Mouse (Mus musculus): ENCODE measurements around the gene Slc39a5. TPM values are rescaled to one million over a fixed set of nuclear protein-coding genes. Genes with fewer than 3 reads are reported as not detected.

The Slc39a5 gene
- total RNA-seq (2014; rRNA removed), result 0.58 and 2.3 TPM in 2 replicates
- 0.55 and 0.66 TPM in 2 replicates for polyA plus RNA-seq (2015; fragmentation: Nextera tagmentation; extraction: Ambion mirVana)

- H3K4me3 ChIP-seq (ENCODE audit: low read length), result no peak within 1 kb of the TSS
- H3K4me2 ChIP-seq (ENCODE audit: low read depth, low read length), result no peak within 1 kb of the TSS
- H3K9me3 ChIP-seq (ENCODE audit: low read length), result no peaks in the 10 kb centered on the region
- TF ChIP-seq CTCF (IDR thresholded peaks at IDR 0.05; ENCODE audit: low read depth), result no peak
- no peaks in the 10 kb centered on the region for H3K27me3 ChIP-seq (ENCODE audit: insufficient read depth, low read length)
- 17% methylated on average over 2 of the region's 2 CpGs for WGBS
- H3K27ac ChIP-seq, result no peak within 1 kb of the TSS
- H3K9ac ChIP-seq (replicated peaks; ENCODE audit: low read length), result no peak within 1 kb of the TSS
- no peaks in the 10 kb centered on the region for H3K4me1 ChIP-seq (ENCODE audit: insufficient read depth, low read length)
- H3K36me3 ChIP-seq (ENCODE audit: insufficient read depth, low read length), result peaks cover 3% of the 10 kb centered on the region; the same call in 1 of the 2 replicates
- ATAC-seq (no peak), DNase-seq (ENCODE audit: low spot score) (no peak)
Measured at GRCm38 (mm10) chr10:128401056-128401455, at the start of gene Slc39a5. Slc39a5 (minus strand) TSS chr10:128401229.

GRCm38 (mm10) chr10:128445407-128445806 is 44.4 kb upstream of the Slc39a5 start:
- 82% methylated on average over 4 of the region's 4 CpGs for WGBS
- TF ChIP-seq CTCF (IDR thresholded peaks at IDR 0.05; ENCODE audit: low read depth), result no peak
- no peaks in the 10 kb centered on the region for H3K4me1 ChIP-seq (ENCODE audit: insufficient read depth, low read length)
- no peak overlapping the region for H3K4me2 ChIP-seq (ENCODE audit: low read depth, low read length)
- no peak overlapping the region for H3K27ac ChIP-seq
- no peak for DNase-seq (ENCODE audit: low spot score)
- H3K27me3 ChIP-seq (ENCODE audit: insufficient read depth, low read length), result no peaks in the 10 kb centered on the region
- ATAC-seq, result no peak
- H3K36me3 ChIP-seq (ENCODE audit: insufficient read depth, low read length), result peaks cover 2% of the 10 kb centered on the region; the same call in 1 of the 2 replicates
- H3K9ac ChIP-seq (replicated peaks; ENCODE audit: low read length), result no peak overlapping the region
- H3K4me3 ChIP-seq (ENCODE audit: low read length), result no peak overlapping the region
- H3K9me3 ChIP-seq (ENCODE audit: low read length), result no peaks in the 10 kb centered on the region

- H3K4me3 ChIP-seq (ENCODE audit: low read length), result no peak overlapping the region
- no peak overlapping the region for H3K4me2 ChIP-seq (ENCODE audit: low read depth, low read length)
- no peak overlapping the region for H3K27ac ChIP-seq
- DNase-seq (ENCODE audit: low spot score), result no peak
- ATAC-seq, result no peak
- H3K4me1 ChIP-seq (ENCODE audit: insufficient read depth, low read length), result no peaks in the 10 kb centered on the region
- no peak for TF ChIP-seq CTCF (IDR thresholded peaks at IDR 0.05; ENCODE audit: low read depth)
- peaks cover 7% of the 10 kb centered on the region; the same call in 1 of the 2 replicates for H3K36me3 ChIP-seq (ENCODE audit: insufficient read depth, low read length)
- H3K9ac ChIP-seq (replicated peaks; ENCODE audit: low read length), result no peak overlapping the region
- no peaks in the 10 kb centered on the region for H3K9me3 ChIP-seq (ENCODE audit: low read length)
- no peaks in the 10 kb centered on the region for H3K27me3 ChIP-seq (ENCODE audit: insufficient read depth, low read length)
- 77% methylated on average over 6 of the region's 6 CpGs for WGBS
Measured at GRCm38 (mm10) chr10:128444354-128444753, 43.3 kb upstream of the Slc39a5 start.

- no peak for ATAC-seq
- no peak overlapping the region for H3K9ac ChIP-seq (replicated peaks; ENCODE audit: low read length)
- WGBS, result 89% methylated on average over 1 of the region's 1 CpGs
Measured at GRCm38 (mm10) chr10:128442718-128443117, 41.7 kb upstream of the Slc39a5 start.

GRCm38 (mm10) chr10:128441324-128442119 is 40.5 kb upstream of the Slc39a5 start:
- TF ChIP-seq CTCF (IDR thresholded peaks at IDR 0.05; ENCODE audit: low read depth), result no peak
- Histone ChIP-seq H3K4me2 (ENCODE audit: low read depth, low read length) (no peak overlapping the region), H3K4me3 (ENCODE audit: low read length) (no peak overlapping the region), H3K9me3 (ENCODE audit: low read length) (no peaks in the 10 kb centered on the region), H3K36me3 (ENCODE audit: insufficient read depth, low read length) (peaks cover 27% of the 10 kb centered on the region), H3K27me3 (ENCODE audit: insufficient read depth, low read length) (no peaks in the 10 kb centered on the region), H3K9ac (replicated peaks; ENCODE audit: low read length) (no peak overlapping the region), H3K27ac (no peak overlapping the region), H3K4me1 (ENCODE audit: insufficient read depth, low read length) (no peaks in the 10 kb centered on the region)
- 67% methylated on average over 10 of the region's 10 CpGs for WGBS
- DNase-seq (ENCODE audit: low spot score), result no peak
- ATAC-seq, result no peak

More at GRCm38 (mm10) chr10:128442718-128443117, 41.7 kb upstream of the Slc39a5 start:
- DNase-seq (ENCODE audit: low spot score), result no peak
- no peaks in the 10 kb centered on the region for H3K27me3 ChIP-seq (ENCODE audit: insufficient read depth, low read length)
- no peak for TF ChIP-seq CTCF (IDR thresholded peaks at IDR 0.05; ENCODE audit: low read depth)
- H3K4me2 ChIP-seq (ENCODE audit: low read depth, low read length), result no peak overlapping the region
- no peaks in the 10 kb centered on the region for H3K4me1 ChIP-seq (ENCODE audit: insufficient read depth, low read length)
- no peaks in the 10 kb centered on the region for H3K9me3 ChIP-seq (ENCODE audit: low read length)
- no peak overlapping the region for H3K27ac ChIP-seq
- no peak overlapping the region for H3K4me3 ChIP-seq (ENCODE audit: low read length)
- peaks cover 19% of the 10 kb centered on the region for H3K36me3 ChIP-seq (ENCODE audit: insufficient read depth, low read length)

GRCm38 (mm10) chr10:128440407-128440806 is 39.4 kb upstream of the Slc39a5 start:
- no peak overlapping the region for H3K4me2 ChIP-seq (ENCODE audit: low read depth, low read length)
- DNase-seq (ENCODE audit: low spot score) (peak; percentile 63), ATAC-seq (no peak)
- WGBS, result 61% methylated on average over 10 of the region's 10 CpGs
- H3K36me3 ChIP-seq (ENCODE audit: insufficient read depth, low read length), result peaks cover 38% of the 10 kb centered on the region
- no peak overlapping the region for H3K9ac ChIP-seq (replicated peaks; ENCODE audit: low read length)
- no peak overlapping the region for H3K27ac ChIP-seq
- H3K9me3 ChIP-seq (ENCODE audit: low read length), result no peaks in the 10 kb centered on the region
- no peaks in the 10 kb centered on the region for H3K4me1 ChIP-seq (ENCODE audit: insufficient read depth, low read length)
- peak; percentile 68 for TF ChIP-seq CTCF (IDR thresholded peaks at IDR 0.05; ENCODE audit: low read depth)
- no peaks in the 10 kb centered on the region for H3K27me3 ChIP-seq (ENCODE audit: insufficient read depth, low read length)
- H3K4me3 ChIP-seq (ENCODE audit: low read length), result no peak overlapping the region

Data from hindbrain, postnatal 0 days (tissue).